Mouse (Mus musculus) cerebellum, adult (tissue): Measurements from ENCODE around the gene Gzmm.
A peak's percentile ranks its signal among the peaks of the same experiment; 100 is the strongest.

Experiments used
- ATAC-seq: cut with Nextera tagmentation; 2 replicates; pipeline ENCODE4 v1.9.2; 2017; ENCODE audit warnings: mild to moderate bottlenecking, moderate library complexity, mixed read lengths; ENCODE audit not compliant: insufficient number of reproducible peaks, low FRiP score, low TSS enrichment

Gene Gzmm

DNA sequence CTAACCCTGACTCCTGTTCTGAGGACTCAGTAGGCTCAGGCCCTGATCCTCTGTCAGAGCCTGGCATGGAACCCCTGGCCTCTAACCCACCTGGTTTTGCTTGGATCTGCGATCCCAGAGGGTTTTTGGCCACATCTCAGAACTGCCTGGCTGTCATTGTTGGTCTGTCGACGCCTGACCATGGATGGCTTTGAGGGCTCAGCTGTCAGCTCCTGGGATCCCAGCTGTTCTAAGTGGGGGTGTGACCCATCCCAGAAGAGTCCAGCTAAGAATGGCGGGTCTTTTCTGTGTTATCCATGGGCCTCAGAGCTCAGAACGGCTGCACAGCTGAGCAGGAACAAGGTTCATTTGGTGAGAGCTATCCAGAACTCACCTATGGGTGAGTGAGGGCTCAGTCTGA is 32.3 kb downstream of the Gzmm start:
- no peak for ATAC-seq

DNA sequence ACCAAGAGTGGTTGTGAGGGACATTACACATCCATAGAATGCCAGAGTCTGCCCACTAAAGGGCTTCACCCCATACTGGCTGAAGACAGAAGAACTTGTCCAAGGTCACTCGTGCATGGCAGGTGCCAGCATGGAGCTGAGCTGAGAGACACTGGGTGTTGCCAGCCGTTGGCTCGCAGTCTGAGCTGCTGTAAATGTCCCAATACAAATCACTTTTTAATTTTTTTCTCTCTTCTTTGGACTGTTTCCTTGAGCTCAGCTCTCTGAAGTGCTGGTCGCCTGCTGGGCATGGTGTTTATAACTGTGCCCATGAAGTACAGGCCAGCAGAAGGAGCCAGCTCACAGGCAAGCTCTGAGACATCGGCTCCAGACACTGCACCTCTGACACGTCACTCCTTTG is 34.2 kb downstream of the Gzmm start:
- ATAC-seq, result no peak

DNA sequence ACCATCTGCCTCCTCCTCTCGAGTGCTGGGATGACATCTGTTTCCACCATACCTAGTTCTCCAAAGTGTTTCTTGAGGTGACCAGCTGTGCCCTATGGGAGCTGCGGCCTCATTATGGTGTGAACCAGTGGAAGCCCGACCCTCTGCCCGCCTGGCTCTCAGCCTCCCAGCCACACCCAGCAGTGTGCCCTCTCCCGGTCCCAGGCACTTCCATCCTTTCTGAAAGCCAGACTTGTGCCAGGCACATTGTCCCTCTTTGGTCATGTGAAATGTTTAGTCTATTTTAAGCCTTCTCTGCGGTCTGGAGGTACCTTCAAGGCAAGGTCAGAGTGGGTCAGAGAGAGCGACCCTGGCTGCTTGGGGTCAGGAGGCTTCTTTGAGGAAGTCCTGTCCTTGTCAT is 34.9 kb downstream of the Gzmm start:
- no peak for ATAC-seq

DNA sequence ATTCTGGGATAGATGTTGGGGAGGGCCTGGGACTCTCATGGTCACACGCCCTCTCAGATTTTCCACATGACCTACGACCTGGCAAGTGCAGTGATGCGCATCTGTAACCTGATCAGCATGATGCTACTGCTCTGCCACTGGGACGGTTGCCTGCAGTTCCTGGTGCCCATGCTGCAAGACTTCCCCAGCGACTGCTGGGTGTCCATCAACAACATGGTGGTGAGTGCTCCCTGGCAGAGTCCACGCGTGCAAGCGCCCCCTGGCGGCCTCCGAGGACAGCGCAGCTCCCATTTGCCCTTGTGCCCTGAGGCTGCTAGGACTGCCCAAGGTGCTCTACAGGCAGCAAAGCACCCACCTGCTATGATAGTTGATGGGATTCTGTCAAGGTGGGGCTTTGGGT is 37.3 kb downstream of the Gzmm start:
- ATAC-seq, result no peak

DNA sequence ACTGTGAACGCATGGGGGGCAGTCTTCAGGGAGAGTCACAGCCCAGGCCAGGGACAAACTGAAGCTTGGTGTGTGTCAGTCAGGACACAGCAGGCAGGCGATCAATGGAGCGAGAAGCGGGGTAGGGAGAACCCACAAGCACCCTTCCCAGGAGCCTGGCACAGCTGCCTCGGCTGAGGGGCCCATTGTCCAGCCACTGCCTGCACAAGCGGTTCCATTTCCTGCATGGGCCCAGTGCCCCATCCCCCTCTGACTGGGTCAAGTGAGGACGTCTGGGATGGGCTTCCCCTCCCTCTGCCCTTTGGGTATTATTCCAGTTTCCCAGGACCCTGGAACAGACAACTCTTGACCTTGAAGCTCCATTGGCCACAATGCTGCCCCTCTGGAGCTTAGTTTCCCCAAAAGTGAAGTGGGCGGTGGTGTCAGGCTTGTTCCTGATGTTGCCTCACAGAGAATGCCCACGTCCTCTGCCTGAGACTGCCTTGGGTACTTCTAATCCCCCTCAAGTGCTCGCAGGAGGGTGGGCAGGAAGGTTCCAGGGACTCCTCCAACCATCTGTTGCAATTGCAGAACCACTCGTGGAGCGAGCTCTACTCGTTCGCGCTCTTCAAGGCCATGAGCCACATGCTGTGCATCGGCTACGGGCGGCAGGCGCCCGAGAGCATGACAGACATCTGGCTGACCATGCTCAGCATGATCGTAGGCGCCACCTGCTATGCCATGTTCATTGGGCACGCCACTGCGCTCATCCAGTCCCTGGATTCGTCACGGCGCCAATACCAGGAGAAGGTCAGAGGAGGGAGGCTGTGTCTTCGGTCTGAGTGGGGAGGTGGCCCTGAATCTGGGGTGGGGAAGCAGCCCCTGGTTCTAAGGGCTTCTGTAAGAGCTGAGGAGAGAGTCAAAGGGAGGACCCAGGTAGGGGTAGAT is 39.8 kb downstream of the Gzmm start:
- ATAC-seq, result no peak

DNA sequence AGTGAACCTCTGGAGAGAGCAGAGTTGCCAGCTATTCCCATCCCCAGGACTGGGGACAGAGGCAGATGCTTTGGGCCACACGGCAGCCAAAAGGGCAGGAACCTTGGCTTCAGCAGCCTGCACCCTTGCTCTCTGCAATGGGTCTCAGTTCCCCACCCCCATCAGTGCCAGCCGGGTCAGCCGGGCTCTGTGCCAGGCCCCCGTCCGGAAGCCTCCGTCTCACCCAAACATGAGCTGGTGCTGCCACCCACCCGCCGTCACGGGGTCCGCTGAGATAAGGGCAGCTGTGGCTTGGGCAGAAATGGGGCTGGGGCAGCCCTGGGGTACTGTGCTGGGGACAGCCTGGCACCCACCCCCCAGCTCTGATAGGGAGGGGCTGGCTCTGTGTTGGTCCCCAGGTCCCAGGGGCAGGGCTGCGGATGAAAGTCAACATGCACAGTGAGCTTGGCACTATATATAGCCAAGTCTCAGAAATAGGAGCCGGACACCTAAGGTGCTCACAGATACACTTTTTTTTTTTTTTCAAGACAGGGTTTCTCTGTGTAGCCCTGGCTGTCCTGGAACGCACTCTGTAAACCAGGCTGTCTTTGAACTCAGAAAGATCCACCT is 40.6 kb downstream of the Gzmm start:
- 0 out of 2 replicates have a peak, but pooled peaks have one; percentile 22 for ATAC-seq

DNA sequence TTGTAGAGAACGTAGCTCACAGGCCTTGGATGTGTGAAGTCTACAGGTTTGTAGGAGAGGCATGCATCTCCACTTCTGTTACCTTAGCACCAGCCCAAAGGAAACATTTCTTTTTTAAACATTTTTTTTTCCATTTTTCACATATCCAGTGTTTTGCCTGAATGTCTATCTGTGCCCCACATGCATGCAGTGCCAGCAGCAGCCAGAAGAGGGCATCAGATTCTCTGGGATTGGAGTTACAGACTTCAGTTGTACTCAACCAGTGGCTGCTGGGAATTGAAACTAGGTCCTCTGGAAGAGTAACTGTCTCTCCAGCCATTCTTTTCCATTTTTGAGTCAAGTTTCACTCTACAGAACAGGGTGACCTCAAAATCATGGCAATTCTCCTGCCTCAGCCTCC is 43.7 kb downstream of the Gzmm start:
- ATAC-seq, result no peak

DNA sequence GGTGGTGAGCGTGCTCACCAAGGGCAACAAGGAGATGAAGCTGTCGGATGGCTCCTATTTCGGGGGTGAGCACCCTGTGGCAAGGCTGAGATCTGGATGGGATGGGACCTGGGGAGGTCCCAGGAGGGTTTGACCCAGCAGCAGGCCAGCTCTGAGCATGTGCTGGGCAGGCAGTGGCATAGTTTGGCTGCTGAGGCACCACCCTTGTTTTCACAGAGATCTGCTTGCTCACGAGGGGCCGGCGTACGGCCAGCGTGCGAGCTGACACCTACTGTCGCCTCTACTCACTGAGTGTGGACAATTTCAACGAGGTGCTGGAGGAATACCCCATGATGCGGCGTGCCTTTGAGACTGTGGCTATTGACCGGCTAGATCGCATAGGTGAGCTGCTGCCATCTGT is 45.0 kb downstream of the Gzmm start:
- ATAC-seq, result no peak

DNA sequence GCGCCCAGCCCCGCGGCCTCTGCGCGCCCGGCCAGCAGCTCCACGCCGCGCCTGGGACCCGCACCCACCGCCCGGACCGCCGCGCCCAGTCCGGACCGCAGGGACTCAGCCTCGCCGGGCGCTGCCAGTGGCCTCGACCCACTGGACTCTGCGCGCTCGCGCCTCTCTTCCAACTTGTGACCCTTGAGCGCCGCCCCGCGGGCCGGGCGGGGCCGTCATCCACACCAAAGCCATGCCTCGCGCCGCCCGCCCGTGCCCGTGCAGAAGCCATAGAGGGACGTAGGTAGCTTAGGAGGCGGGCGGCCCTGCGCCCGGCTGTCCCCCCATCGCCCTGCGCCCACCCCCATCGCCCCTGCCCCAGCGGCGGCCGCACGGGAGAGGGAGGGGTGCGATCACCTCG is 46.5 kb downstream of the Gzmm start:
- no peak for ATAC-seq

DNA sequence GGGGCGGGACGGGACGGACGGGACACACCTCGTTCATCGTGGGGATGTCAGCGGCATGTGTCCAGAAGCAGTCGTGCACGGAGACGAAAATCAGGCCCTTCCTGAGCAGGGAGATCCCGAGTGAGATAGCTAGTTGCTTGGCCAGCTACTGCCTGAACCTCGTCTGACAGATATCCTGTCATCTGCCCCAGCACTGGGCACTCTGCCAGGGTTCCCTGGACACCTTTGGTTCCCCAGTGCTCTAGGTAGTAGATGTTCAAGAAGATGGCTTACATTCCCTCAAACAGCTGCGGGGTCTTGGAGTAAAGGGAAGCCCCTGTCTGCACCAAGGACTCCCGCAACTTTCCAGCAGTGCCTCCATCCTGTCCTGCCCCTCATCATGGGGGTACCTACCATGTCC is 47.9 kb downstream of the Gzmm start:
- no peak for ATAC-seq

DNA sequence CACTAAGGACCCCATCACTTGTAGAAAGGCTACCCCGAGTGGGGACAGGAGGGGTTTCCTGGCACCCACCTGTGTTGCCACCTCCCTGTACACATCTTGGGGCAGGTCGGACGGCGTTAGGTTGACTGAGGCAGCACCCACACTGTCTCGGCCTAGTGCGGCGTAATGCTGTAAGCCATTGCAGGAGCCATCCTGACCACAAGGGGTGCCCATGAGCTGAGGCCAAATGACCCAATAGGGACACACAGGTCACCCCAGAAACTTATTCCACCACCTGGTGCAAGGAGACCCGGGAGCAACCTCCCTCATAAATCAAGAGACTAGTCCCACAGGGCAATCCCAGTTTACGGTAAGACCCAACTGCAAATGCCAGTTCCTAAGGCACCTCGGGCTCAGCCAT is 49.4 kb downstream of the Gzmm start:
- no peak for ATAC-seq

DNA sequence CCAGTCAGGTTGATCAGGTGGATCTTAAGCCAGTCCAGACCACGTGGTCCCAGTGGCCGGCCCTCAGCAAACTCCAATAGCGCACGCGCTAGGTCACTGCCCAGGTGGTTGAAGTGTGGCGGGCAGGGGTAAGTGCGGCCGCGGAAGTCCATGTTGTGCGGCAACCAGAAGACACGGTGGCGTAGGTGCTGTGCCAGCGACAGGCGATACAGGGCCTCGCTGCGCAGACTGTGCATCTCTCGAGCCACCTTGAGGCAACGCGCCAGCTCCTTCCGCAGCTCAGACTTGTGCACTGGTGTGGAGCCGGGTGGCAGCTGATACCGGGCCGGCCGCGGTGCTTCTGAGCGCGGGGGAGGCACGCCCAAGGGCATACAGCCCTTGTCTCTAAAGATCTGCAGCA is 50.4 kb downstream of the Gzmm start:
- ATAC-seq, result no peak

DNA sequence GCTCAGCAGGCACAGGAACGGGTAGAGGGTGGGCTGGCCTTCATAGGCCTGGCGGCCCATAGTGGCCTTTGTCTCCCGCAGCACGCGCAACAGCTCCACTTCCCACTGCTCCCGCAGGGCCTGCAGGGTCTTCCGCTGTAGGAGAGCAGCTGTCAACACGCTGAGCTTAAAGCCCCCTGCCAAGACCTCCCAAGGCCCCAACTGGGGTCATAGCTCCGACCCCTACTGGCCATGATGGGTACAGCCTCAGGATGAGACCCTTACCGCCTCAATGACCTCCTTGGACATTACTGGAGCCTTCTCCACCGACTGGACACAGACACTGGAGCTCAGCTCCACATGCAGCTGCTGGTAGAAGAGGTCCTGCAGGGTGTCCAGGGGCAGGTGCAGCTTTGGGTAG is 52.0 kb downstream of the Gzmm start:
- ATAC-seq, result no peak

DNA sequence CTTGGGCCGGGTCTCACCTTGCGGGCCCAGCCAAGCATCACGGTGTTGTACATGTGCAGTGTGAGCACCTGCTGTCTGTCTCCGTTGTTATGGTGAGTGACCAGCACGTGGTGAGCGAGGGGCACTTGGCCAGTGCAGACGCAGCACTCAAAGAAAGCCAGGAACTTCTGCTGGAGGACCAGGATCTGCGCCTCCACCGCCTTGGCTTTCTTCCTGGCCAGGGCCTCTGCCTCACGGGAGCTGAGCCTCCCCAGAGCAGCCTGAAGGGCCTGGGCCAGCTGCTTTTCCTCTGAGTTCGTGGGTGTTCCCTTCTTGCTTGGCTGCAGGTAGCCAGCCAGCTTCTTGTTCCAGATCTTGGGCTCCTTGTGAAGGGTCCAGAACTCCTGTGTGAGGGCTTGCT is 54.3 kb downstream of the Gzmm start:
- no peak for ATAC-seq

DNA sequence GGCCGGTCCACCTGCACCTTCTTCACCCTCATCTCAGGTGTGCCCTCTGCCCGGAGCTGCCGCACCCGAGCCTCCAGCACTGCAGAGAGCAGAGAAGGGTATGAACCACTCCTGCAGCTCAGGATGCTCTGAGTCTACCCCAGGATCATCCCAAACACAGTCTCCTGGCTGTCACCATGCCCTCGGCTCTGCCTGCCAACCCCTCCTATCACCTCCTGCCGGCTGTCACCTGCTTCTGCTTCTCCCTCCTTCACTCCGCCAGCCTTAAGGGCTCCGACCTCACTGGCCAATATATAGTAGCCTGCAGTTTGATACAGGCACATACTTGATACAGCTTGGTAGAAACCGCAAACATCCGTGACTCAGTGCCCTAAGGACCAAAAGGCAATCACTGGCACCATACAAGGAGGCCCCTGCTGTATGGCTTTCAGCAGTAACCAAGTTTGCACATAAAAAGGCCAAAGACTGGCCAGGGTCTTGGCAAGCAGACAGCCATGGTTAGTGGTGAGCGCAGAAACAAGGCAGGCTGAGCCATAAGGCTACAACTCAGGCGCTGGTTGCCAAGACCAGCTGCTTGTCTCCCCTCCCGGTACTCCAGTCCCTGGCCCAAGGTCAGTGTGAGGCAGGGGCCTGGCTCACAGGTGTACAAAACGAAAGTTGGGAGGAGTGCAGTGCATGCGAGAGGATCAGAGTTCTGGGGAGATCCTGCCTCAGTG is 55.0 kb downstream of the Gzmm start:
- ATAC-seq, result peak; percentile 47
